Mouse (Mus musculus) CD4-positive, CD25-positive, alpha-beta regulatory T cell, adult 2 months (primary cell): ENCODE data around the gene Cacnb4.
A peak's percentile ranks its signal among the peaks of the same experiment; 100 is the strongest.

Experiments
- DNase-seq: peaks from one replicate; pipeline ENCODE4 v3.0.0-alpha.2; 2012; ENCODE audit warnings: low read depth, low spot score

Gene Cacnb4

GRCm38 (mm10) chr2:52570171-52570570 is 106.5 kb downstream of the Cacnb4 start:
- peak; percentile 67 for DNase-seq

- DNase-seq = no peak
These were observed 108.5 kb downstream of the Cacnb4 start for GRCm38 (mm10) chr2:52568131-52568530.

GRCm38 (mm10) chr2:52567421-52567820 is 109.2 kb downstream of the Cacnb4 start:
- DNase-seq = no peak

GRCm38 (mm10) chr2:52563277-52563676 is 113.4 kb downstream of the Cacnb4 start:
- DNase-seq = no peak

GRCm38 (mm10) chr2:52562356-52562755 is 114.3 kb downstream of the Cacnb4 start:
- no peak for DNase-seq

GRCm38 (mm10) chr2:52561137-52561536 is 115.5 kb downstream of the Cacnb4 start:
- peak; percentile 47 for DNase-seq

- DNase-seq = no peak
These were observed 116.4 kb downstream of the Cacnb4 start for GRCm38 (mm10) chr2:52560266-52560665.

- no peak for DNase-seq
These were observed 118.2 kb downstream of the Cacnb4 start for GRCm38 (mm10) chr2:52558411-52558810.

- no peak for DNase-seq
These were observed 118.9 kb downstream of the Cacnb4 start for GRCm38 (mm10) chr2:52557503-52558275.

- no peak for DNase-seq
These were observed 119.7 kb downstream of the Cacnb4 start for GRCm38 (mm10) chr2:52556961-52557326.

GRCm38 (mm10) chr2:52556298-52556960 is 120.2 kb downstream of the Cacnb4 start:
- DNase-seq = no peak

- DNase-seq = no peak
These were observed 128.2 kb downstream of the Cacnb4 start for GRCm38 (mm10) chr2:52548401-52548800.

- no peak for DNase-seq
These were observed 129.3 kb downstream of the Cacnb4 start for GRCm38 (mm10) chr2:52547331-52547730.

GRCm38 (mm10) chr2:52544527-52544926 is 132.1 kb downstream of the Cacnb4 start:
- DNase-seq = no peak

GRCm38 (mm10) chr2:52541068-52541467 is 135.6 kb downstream of the Cacnb4 start:
- DNase-seq = no peak

- DNase-seq = no peak
These were observed 137.3 kb downstream of the Cacnb4 start for GRCm38 (mm10) chr2:52539318-52539717.

- no peak for DNase-seq
These were observed 139.0 kb downstream of the Cacnb4 start for GRCm38 (mm10) chr2:52537645-52538044.

GRCm38 (mm10) chr2:52537155-52537554 is 139.5 kb downstream of the Cacnb4 start:
- no peak for DNase-seq

- no peak for DNase-seq
These were observed 140.1 kb downstream of the Cacnb4 start for GRCm38 (mm10) chr2:52536511-52536910.

- no peak for DNase-seq
These were observed 142.9 kb downstream of the Cacnb4 start for GRCm38 (mm10) chr2:52533696-52534095.

- no peak for DNase-seq
These were observed 146.1 kb downstream of the Cacnb4 start for GRCm38 (mm10) chr2:52530521-52530920.

GRCm38 (mm10) chr2:52529245-52529644 is 147.4 kb downstream of the Cacnb4 start:
- DNase-seq = no peak
